Mouse (Mus musculus): ENCODE results near the gene 2310034G01Rik. TPM values are rescaled to one million over a fixed set of nuclear protein-coding genes. Genes with fewer than 3 reads are reported as not detected.

The 2310034G01Rik gene
- 1.2 TPM for polyA plus RNA-seq (2015; fragmentation: Illumina TruSeq; extraction: RNeasy Lipid Tissue Mini Kit (QIAGEN cat#74804); ENCODE audit: insufficient read depth, low read depth, low replicate concordance)

GRCm38 (mm10) chr19:46350168-46350932 is at the start of gene 2310034G01Rik:
Gene 2310034G01Rik, minus strand, starts transcription at chr19:46350302.

DNA sequence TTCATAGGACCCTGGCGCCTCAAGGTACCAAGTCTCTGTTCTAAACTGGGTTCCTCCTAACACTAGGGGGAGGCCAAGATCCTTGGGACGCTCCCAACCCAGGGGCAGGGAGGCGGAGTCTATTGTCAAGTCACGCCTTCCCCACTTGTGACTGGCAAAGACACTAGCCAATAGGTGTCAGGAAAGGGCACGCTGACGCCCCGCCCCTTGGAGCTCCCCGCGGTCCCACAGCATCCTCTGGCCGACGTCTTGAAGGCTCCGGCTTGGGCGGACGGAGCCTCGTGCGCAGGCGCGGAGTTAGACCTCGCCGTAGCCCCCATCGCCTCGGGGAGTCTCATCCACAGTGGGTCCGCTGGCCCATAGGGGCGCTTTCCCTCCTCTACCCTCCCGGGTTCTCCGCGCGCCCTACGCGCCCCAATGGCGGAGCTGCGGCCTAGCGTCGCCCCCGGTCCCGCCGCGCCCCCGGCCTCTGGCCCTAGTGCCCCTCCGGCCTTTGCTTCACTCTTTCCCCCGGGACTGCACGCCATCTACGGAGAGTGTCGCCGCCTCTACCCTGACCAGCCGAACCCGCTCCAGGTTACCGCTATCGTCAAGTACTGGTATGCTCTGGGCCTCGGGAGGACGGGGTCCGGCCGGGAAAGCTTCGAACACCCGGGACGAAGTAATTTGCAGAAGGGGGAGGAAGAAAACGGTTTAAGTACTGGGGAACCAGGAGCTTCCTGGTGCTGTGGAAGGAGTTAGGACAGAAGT is 46.8 kb upstream of the 2310034G01Rik start, which contains the start of gene Sufu:
Gene Sufu (plus strand): TSS at position 211 of the 750 bp plus-strand sequence.

DNA sequence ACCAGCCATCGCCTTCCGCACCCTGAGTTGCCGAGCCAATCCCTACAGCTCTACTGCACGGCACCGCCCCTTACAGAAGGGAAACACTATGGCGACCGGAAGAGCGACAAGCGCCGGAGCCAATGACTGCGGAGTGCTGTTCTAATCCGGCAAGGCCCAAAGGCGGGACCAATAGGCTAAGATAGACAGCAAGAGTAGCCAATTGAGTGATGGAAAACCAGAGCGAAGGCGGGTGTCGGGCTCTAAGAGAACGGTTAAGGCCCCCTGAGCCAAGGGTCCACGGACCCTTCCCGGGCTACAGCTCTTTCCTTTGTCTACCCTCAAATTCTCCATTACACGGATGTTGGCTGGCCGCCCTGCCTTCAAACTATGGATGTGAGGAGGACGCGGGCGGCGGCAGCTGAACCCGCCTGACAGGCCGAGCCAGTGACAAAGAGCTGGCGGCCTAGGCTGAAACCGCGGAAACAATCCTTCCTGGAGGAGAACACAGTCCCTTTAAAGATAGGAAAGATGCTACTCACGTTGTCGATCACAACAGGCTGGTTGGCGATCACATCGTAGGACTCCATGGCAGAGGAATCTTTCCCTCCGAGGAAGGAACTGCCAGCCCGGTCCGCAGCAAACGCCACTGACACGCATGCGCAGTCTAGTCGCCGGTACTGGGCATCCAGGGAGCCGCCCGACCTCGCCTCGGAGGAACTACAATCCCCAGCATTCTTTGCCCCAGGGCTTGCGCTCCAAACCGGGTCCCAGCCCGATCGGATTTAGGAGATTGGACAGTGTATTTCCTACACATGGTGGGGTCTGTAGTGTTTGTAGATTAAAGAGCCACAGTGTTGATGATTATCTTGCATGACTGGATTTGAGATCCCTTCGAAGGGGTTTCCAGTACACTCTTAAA is 45.3 kb upstream of the 2310034G01Rik start, which contains the start of gene Actr1a:
Gene Actr1a (minus strand): TSS at position 640 of the 901 bp plus-strand sequence.

DNA sequence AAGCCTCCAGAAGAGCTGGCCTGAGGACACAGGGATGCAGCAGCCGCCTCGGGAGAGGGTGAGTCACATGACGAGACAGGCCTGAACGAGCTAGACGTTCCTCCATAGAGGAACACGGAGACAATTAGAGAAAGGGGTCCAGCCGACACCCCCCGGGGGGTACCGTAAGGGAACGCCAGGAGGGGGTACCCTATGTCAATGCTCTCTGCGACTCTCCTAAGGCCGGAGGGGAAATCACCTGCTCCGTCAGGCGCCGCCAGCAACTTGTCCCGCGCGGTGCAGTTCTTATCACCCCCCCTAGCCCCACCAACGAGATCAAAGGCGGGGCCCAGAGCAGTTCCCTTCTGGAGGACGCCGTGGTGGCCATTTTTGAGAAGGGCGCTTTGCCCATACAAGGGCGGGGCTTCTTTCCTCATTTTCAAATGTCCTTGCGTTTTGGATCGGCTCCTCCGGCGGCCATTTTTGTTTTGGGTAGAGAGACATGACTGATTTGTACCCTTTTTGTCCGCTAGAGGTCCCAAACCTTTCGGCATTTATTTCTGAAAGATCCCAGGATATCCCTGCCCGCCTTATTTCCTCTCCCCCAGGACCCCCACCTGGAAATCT is 11.7 kb downstream of the 2310034G01Rik start, which contains the start of gene Cuedc2:
Gene Cuedc2 (minus strand): TSS at position 372 of the 606 bp plus-strand sequence.

DNA sequence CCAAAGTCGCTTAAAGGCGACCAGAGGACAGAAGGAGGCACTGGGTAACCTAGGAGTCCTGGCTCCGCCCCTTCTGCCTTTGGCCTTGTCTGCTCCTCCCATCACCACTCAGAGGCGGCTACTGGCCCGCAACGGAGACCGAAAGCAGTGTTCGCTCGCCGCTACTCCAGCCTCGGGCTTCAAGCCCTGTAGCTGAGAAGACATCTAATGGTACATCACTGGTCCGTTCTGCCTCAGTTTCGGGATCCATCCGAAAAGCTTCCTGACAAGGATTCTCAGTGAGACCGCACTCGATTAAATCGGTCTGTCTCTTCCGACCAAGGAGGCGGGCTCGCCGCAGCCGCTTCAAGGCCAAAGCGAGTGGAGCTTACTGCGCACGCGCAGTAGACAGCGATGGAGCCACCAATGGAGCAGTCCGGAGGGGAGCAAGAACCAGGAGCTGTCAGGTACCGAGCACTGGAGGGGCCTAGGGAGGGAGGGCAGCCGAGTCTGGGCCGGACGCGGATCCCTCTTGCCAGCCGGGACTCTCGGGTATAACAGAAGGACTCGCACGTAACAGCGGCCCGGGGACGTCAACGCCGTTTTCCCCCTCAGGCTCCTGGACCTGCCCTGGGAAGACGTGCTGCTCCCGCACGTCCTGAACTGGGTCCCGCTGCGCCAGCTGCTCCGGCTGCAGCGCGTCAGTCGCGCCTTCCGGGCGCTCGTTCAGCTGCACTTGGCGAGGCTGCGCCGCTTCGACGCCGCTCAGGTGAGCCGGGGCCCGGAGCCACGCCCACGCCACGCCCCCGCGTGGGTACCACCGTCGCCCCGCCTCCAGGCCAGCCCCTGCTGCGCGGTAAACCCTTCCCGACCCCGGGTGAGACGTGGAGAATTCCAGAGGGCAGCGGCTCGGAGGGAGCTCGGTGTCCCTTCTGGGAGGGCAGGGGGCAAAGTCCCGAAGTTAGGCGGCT is 21.7 kb downstream of the 2310034G01Rik start, which contains the start of gene Fbxl15:
Gene Fbxl15 (plus strand): TSS at position 104 of the 950 bp plus-strand sequence.

DNA sequence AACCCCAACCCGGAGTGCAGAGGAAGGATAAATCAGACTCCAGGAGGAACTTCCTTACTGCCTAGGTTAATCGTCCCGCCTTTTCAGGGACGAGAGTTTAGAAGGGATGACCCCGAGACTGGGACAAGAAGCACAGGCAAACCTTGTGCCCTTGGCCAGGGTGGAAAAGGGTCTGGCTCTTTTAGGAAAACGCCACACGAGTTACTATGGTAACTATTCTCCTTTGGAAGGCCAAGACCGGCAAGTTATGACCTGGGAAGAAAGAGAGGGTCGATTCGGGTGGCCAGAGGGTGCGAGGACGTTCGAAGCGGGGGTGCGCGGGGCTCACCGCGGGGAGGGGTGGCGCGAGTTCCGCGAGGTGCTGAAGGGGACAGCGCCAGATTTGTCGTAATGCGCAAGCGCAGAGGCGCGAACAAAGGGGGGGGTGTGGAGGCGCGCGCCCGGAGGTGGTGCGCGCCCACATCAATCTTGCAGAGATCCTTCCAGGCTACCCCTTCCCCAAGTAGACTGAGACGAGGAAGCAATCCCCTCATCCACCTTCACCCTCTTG is 23.3 kb downstream of the 2310034G01Rik start, which contains the start of gene Psd:
Gene Psd (minus strand): TSS at position 401 of the 550 bp plus-strand sequence.

DNA sequence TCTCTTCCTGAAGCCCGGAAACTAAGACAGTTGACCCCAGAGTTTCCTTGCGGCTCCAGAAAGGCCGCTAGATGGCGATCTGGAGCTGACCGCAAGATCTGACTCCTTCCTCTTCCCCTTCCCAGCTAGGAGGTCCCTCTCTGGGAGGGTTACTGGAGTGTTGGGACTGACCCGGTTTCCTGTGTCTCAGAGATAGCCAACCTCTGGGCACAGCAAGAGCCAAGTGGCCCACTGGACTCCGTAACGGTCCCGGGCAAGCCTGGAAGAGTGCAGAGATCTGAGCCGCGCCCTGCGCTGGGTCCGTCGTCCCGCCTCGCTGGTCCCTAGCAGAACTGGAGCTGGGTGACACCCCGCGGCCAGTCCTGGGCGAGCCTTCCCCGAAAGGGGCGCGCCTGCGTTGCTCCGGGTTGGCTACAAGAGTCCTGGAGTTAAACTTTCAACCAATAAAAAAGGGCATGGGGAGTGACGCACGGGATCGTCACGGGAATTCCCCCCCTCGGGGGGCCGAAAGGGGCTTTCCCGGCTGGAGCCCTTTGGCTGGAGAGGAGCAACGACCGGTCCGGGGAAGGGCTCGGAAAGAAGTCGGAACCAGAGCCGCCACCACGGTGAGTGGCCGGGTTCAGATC is 45.8 kb downstream of the 2310034G01Rik start, which contains the start of gene Nfkb2:
Gene Nfkb2 (plus strand): TSS at position 105 of the 626 bp plus-strand sequence.

Other genes starting within 250 kb of the 2310034G01Rik start
- gene Elovl3, start 218.4 kb downstream of the 2310034G01Rik start, polyA plus RNA-seq (2015; fragmentation: Illumina TruSeq; extraction: RNeasy Lipid Tissue Mini Kit (QIAGEN cat#74804); ENCODE audit: insufficient read depth, low read depth, low replicate concordance): not detected
- not detected for gene Pitx3, start 202.0 kb downstream of the 2310034G01Rik start, polyA plus RNA-seq (2015; fragmentation: Illumina TruSeq; extraction: RNeasy Lipid Tissue Mini Kit (QIAGEN cat#74804); ENCODE audit: insufficient read depth, low read depth, low replicate concordance)
- 25.3 TPM for gene Gbf1, start 197.8 kb downstream of the 2310034G01Rik start, polyA plus RNA-seq (2015; fragmentation: Illumina TruSeq; extraction: RNeasy Lipid Tissue Mini Kit (QIAGEN cat#74804); ENCODE audit: insufficient read depth, low read depth, low replicate concordance)
- 4.4 TPM for gene Nfkb2, start 46.0 kb downstream of the 2310034G01Rik start, polyA plus RNA-seq (2015; fragmentation: Illumina TruSeq; extraction: RNeasy Lipid Tissue Mini Kit (QIAGEN cat#74804); ENCODE audit: insufficient read depth, low read depth, low replicate concordance)
- 4.3 TPM for gene Psd, start 23.1 kb downstream of the 2310034G01Rik start, polyA plus RNA-seq (2015; fragmentation: Illumina TruSeq; extraction: RNeasy Lipid Tissue Mini Kit (QIAGEN cat#74804); ENCODE audit: insufficient read depth, low read depth, low replicate concordance)
- 1.1 TPM for gene Fbxl15, start 22.1 kb downstream of the 2310034G01Rik start, polyA plus RNA-seq (2015; fragmentation: Illumina TruSeq; extraction: RNeasy Lipid Tissue Mini Kit (QIAGEN cat#74804); ENCODE audit: insufficient read depth, low read depth, low replicate concordance)
- gene Cuedc2, start 11.6 kb downstream of the 2310034G01Rik start, polyA plus RNA-seq (2015; fragmentation: Illumina TruSeq; extraction: RNeasy Lipid Tissue Mini Kit (QIAGEN cat#74804); ENCODE audit: insufficient read depth, low read depth, low replicate concordance): 20.4 TPM
- gene Mfsd13a, start 9.2 kb downstream of the 2310034G01Rik start, polyA plus RNA-seq (2015; fragmentation: Illumina TruSeq; extraction: RNeasy Lipid Tissue Mini Kit (QIAGEN cat#74804); ENCODE audit: insufficient read depth, low read depth, low replicate concordance): 2.8 TPM
- gene Actr1a, start 45.4 kb upstream of the 2310034G01Rik start, polyA plus RNA-seq (2015; fragmentation: Illumina TruSeq; extraction: RNeasy Lipid Tissue Mini Kit (QIAGEN cat#74804); ENCODE audit: insufficient read depth, low read depth, low replicate concordance): 20.4 TPM
- 1.9 TPM for gene Sufu, start 46.6 kb upstream of the 2310034G01Rik start, polyA plus RNA-seq (2015; fragmentation: Illumina TruSeq; extraction: RNeasy Lipid Tissue Mini Kit (QIAGEN cat#74804); ENCODE audit: insufficient read depth, low read depth, low replicate concordance)
- 6.7 TPM for gene Trim8, start 151.4 kb upstream of the 2310034G01Rik start, polyA plus RNA-seq (2015; fragmentation: Illumina TruSeq; extraction: RNeasy Lipid Tissue Mini Kit (QIAGEN cat#74804); ENCODE audit: insufficient read depth, low read depth, low replicate concordance)
- 38.3 TPM for gene Arl3, start 222.9 kb upstream of the 2310034G01Rik start, polyA plus RNA-seq (2015; fragmentation: Illumina TruSeq; extraction: RNeasy Lipid Tissue Mini Kit (QIAGEN cat#74804); ENCODE audit: insufficient read depth, low read depth, low replicate concordance)
- 14.6 TPM for gene Sfxn2, start 223.1 kb upstream of the 2310034G01Rik start, polyA plus RNA-seq (2015; fragmentation: Illumina TruSeq; extraction: RNeasy Lipid Tissue Mini Kit (QIAGEN cat#74804); ENCODE audit: insufficient read depth, low read depth, low replicate concordance)
- gene Wbp1l, start 248.8 kb upstream of the 2310034G01Rik start, polyA plus RNA-seq (2015; fragmentation: Illumina TruSeq; extraction: RNeasy Lipid Tissue Mini Kit (QIAGEN cat#74804); ENCODE audit: insufficient read depth, low read depth, low replicate concordance): 14.9 TPM

Measured in pancreas, adult 10 weeks (tissue).